Mouse (Mus musculus): Measurements from ENCODE around the gene Zfp536.
"Not testable (repeated sequence)": the region's sequence is repeated elsewhere in the genome, so short reads cannot be mapped to it uniquely, and the experiment has no call there.

The Zfp536 gene

GRCm38 (mm10) chr7:37758886-37759285, 14.6 kb downstream of the Zfp536 start:
- no peak for DNase-seq (ENCODE audit: low spot score in 2 of 2)

- no peak for DNase-seq (ENCODE audit: low spot score in 2 of 2)
Measured at GRCm38 (mm10) chr7:37753024-37753423, 20.4 kb downstream of the Zfp536 start.

GRCm38 (mm10) chr7:37746133-37746761, 27.2 kb downstream of the Zfp536 start:
- DNase-seq (ENCODE audit: low spot score in 2 of 2): no peak

- no peak for DNase-seq (ENCODE audit: low spot score in 2 of 2)
Measured at GRCm38 (mm10) chr7:37743350-37743749, 30.1 kb downstream of the Zfp536 start.

GRCm38 (mm10) chr7:37737191-37737590, 36.2 kb downstream of the Zfp536 start:
- DNase-seq (ENCODE audit: low spot score in 2 of 2): no peak

- no peak for DNase-seq (ENCODE audit: low spot score in 2 of 2)
Measured at GRCm38 (mm10) chr7:37736413-37736720, 37.1 kb downstream of the Zfp536 start.

- DNase-seq (ENCODE audit: low spot score in 2 of 2): no peak
Measured at GRCm38 (mm10) chr7:37735707-37736412, 37.6 kb downstream of the Zfp536 start.

GRCm38 (mm10) chr7:37735101-37735500, 38.3 kb downstream of the Zfp536 start:
- no peak for DNase-seq (ENCODE audit: low spot score in 2 of 2)

- no peak for DNase-seq (ENCODE audit: low spot score in 2 of 2)
Measured at GRCm38 (mm10) chr7:37734576-37734975, 38.9 kb downstream of the Zfp536 start.

GRCm38 (mm10) chr7:37733996-37734395, 39.4 kb downstream of the Zfp536 start:
- DNase-seq (ENCODE audit: low spot score in 2 of 2): no peak

- no peak for DNase-seq (ENCODE audit: low spot score in 2 of 2)
Measured at GRCm38 (mm10) chr7:37732741-37733140, 40.7 kb downstream of the Zfp536 start.

GRCm38 (mm10) chr7:37727746-37728145, 45.7 kb downstream of the Zfp536 start:
- no peak for DNase-seq (ENCODE audit: low spot score in 2 of 2)

GRCm38 (mm10) chr7:37724002-37724790, 49.2 kb downstream of the Zfp536 start:
- DNase-seq (ENCODE audit: low spot score in 2 of 2): no peak

GRCm38 (mm10) chr7:37723191-37723592, 50.2 kb downstream of the Zfp536 start:
- DNase-seq (ENCODE audit: low spot score in 2 of 2): no peak

GRCm38 (mm10) chr7:37721676-37722075, 51.8 kb downstream of the Zfp536 start:
- no peak for DNase-seq (ENCODE audit: low spot score in 2 of 2)

- no peak for DNase-seq (ENCODE audit: low spot score in 2 of 2)
Measured at GRCm38 (mm10) chr7:37718671-37719402, 54.6 kb downstream of the Zfp536 start.

GRCm38 (mm10) chr7:37717071-37717470, 56.4 kb downstream of the Zfp536 start:
- no peak for DNase-seq (ENCODE audit: low spot score in 2 of 2)

- no peak for DNase-seq (ENCODE audit: low spot score in 2 of 2)
Measured at GRCm38 (mm10) chr7:37716626-37717025, 56.8 kb downstream of the Zfp536 start.

GRCm38 (mm10) chr7:37704464-37704863, 69.0 kb downstream of the Zfp536 start:
- peak; percentile 25 to 33 for DNase-seq (ENCODE audit: low spot score in 2 of 2)

GRCm38 (mm10) chr7:37697378-37697777, 76.1 kb downstream of the Zfp536 start:
- not testable (repeated sequence) for DNase-seq (ENCODE audit: low spot score in 2 of 2)

- DNase-seq (ENCODE audit: low spot score in 2 of 2): no peak
Measured at GRCm38 (mm10) chr7:37695066-37695465, 78.4 kb downstream of the Zfp536 start.

- DNase-seq (ENCODE audit: low spot score in 2 of 2): no peak
Measured at GRCm38 (mm10) chr7:37690606-37691005, 82.8 kb downstream of the Zfp536 start.
